Mouse (Mus musculus): ENCODE measurements around the gene Gps1. TPM values are rescaled to one million over a fixed set of nuclear protein-coding genes. Genes with fewer than 3 reads are reported as not detected.
A peak's percentile ranks its signal among the peaks of the same experiment; 100 is the strongest.

The Gps1 gene
- polyA plus RNA-seq, 1 experiment, result 27.0 TPM

- Histone ChIP-seq H3K27me3 (replicated peaks) (no peaks in the 10 kb centered on the region), H3K4me1 (peaks cover 86% of the 10 kb centered on the region), H3K4me3 (replicated peaks) (peak overlapping the region; percentile 99), H3K9me3 (no peaks in the 10 kb centered on the region), H3K36me3 (replicated peaks; ENCODE audit: low read length) (peaks cover 66% of the 10 kb centered on the region)
- TF ChIP-seq FLI1 (IDR thresholded peaks at IDR 0.05; ENCODE audit: low read length), result no peak
- TF ChIP-seq GATA1 (IDR thresholded peaks at IDR 0.05; ENCODE audit: borderline replicate concordance, low read length), result no peak
Observed at GRCm38 (mm10) chr11:120822321-120822720, 38.2 kb downstream of the Gps1 start.

GRCm38 (mm10) chr11:120822831-120823550 is 38.9 kb downstream of the Gps1 start:
- peaks cover 92% of the 10 kb centered on the region for H3K4me1 ChIP-seq
- TF ChIP-seq GATA1 (IDR thresholded peaks at IDR 0.05; ENCODE audit: borderline replicate concordance, low read length), result no peak
- no peak for TF ChIP-seq FLI1 (IDR thresholded peaks at IDR 0.05; ENCODE audit: low read length)
- no peaks in the 10 kb centered on the region for H3K27me3 ChIP-seq (replicated peaks)
- H3K36me3 ChIP-seq (replicated peaks; ENCODE audit: low read length), result peaks cover 59% of the 10 kb centered on the region
- H3K9me3 ChIP-seq, result no peaks in the 10 kb centered on the region
- H3K4me3 ChIP-seq (replicated peaks), result peak overlapping the region; percentile 99

- H3K4me1 ChIP-seq, result peaks cover 93% of the 10 kb centered on the region
- no peaks in the 10 kb centered on the region for H3K9me3 ChIP-seq
- no peak for TF ChIP-seq FLI1 (IDR thresholded peaks at IDR 0.05; ENCODE audit: low read length)
- TF ChIP-seq GATA1 (IDR thresholded peaks at IDR 0.05; ENCODE audit: borderline replicate concordance, low read length), result no peak
- H3K4me3 ChIP-seq (replicated peaks), result peak overlapping the region; percentile 99
- no peaks in the 10 kb centered on the region for H3K27me3 ChIP-seq (replicated peaks)
- peaks cover 53% of the 10 kb centered on the region for H3K36me3 ChIP-seq (replicated peaks; ENCODE audit: low read length)
Observed at GRCm38 (mm10) chr11:120823551-120823947, 39.5 kb downstream of the Gps1 start.

DNA sequence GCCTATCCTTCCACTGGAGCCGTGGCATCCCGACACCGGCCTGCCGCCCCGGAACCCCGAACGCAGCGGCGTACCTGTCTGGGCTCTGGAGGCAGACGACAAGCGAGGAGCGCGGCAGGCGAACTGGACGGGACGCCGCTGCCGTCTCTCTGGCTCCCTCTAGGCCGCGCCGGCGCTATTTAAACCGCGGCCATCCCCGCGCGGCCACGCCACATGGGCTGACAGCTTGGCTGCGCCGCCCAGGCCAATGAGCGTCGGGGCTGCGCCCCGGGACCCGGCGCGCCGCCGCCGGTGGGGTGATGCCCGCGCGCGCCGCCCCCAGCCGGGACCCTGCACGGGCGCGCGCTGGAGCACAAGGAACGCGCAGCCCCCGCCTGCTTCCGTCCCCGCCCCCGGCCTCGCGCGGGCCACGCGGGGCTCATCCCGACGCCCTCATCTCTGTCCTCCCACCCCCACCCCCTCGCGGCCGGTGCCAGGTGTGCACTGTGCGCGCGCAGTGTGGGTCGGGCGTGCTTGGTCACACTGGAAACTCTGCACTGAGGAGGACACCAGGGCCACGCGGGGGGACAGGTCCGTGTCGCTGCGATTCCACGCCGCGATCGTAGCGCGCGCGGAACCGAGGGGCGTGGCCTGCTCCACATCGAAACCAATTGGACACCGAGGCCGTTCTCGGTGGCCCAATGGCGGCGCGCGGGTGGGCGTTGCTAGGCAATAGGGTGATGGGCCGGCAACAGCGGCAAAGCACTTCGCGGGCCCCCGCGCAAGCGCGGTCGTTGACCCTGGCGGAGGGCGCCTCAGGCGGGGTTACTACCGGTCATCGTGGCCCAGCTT is 40.1 kb downstream of the Gps1 start, which contains the start of gene Fasn:
Gene Fasn (minus strand): TSS at position 592 of the 831 bp plus-strand sequence.
- H3K4me1 ChIP-seq, result peaks cover 93% of the 10 kb centered on the region
- peak within 1 kb of the TSS; percentile 99 for H3K4me3 ChIP-seq (replicated peaks)
- peaks cover 47% of the 10 kb centered on the region for H3K36me3 ChIP-seq (replicated peaks; ENCODE audit: low read length)
- H3K9me3 ChIP-seq, result no peaks in the 10 kb centered on the region
- H3K27me3 ChIP-seq (replicated peaks), result no peaks in the 10 kb centered on the region
- TF ChIP-seq GATA1 (IDR thresholded peaks at IDR 0.05; ENCODE audit: borderline replicate concordance, low read length) (no peak), FLI1 (IDR thresholded peaks at IDR 0.05; ENCODE audit: low read length) (no peak)

DNA sequence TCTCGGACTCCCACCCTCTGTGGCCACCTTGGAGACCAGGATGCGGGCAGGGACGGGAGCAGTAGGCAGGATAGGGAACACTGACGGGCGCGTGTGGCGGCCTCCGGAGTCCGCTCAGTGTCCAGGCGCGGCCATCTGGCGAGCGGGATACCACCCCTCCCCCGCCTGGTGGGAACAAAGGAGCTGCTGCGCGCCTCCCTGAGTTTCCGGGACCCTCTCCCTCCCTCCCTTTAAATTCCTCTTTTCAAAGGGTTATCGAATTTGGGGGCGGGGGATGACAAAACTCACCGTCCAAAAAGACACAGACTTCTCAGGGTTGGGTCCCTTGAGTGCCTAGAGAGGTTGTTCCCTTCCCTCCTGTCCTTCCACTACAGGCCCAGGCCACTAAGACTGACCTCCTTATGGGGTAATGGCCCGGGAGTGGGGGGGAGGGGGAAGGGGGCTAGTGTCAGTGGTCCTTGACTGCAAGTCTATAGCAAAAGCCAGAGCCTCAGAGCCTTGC is 40.8 kb downstream of the Gps1 start:
- Histone ChIP-seq H3K4me3 (replicated peaks) (peak overlapping the region; percentile 99), H3K9me3 (no peaks in the 10 kb centered on the region), H3K27me3 (replicated peaks) (peaks cover 3% of the 10 kb centered on the region), H3K4me1 (peaks cover 93% of the 10 kb centered on the region), H3K36me3 (replicated peaks; ENCODE audit: low read length) (peaks cover 43% of the 10 kb centered on the region)
- no peak for TF ChIP-seq GATA1 (IDR thresholded peaks at IDR 0.05; ENCODE audit: borderline replicate concordance, low read length)
- TF ChIP-seq FLI1 (IDR thresholded peaks at IDR 0.05; ENCODE audit: low read length), result no peak

DNA sequence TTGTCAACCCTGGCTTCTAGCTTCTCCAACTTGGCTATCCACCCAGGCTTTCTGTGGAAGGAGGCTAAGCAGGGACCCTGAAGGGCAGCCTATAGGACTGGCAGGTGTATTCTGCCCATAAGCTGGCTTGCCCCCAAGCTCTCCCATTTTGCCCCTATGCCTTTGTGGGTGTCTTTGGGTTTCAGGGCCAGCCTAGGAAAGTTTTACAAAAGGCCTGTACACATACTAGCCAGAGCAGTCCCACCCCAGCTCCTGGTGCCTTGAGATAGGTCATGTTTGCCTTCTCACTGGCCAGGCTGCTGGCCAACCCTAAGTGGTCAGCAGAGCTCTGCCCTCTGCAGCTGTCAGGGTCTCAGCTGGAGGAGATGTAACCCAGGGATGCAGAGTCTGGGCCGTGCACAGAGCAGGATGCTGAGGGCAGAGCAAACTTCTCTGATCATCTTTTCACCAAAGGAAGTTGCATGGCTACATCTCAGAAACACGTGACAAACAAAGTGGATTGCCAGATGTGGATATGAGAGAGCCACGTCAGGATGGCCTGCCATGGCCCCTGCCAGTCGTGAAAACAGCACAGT is 41.3 kb downstream of the Gps1 start:
- Histone ChIP-seq H3K27me3 (replicated peaks) (peaks cover 3% of the 10 kb centered on the region), H3K36me3 (replicated peaks; ENCODE audit: low read length) (peaks cover 38% of the 10 kb centered on the region), H3K4me3 (replicated peaks) (peak overlapping the region; percentile 99), H3K9me3 (no peaks in the 10 kb centered on the region), H3K4me1 (peaks cover 88% of the 10 kb centered on the region)
- no peak for TF ChIP-seq FLI1 (IDR thresholded peaks at IDR 0.05; ENCODE audit: low read length)
- no peak for TF ChIP-seq GATA1 (IDR thresholded peaks at IDR 0.05; ENCODE audit: borderline replicate concordance, low read length)

DNA sequence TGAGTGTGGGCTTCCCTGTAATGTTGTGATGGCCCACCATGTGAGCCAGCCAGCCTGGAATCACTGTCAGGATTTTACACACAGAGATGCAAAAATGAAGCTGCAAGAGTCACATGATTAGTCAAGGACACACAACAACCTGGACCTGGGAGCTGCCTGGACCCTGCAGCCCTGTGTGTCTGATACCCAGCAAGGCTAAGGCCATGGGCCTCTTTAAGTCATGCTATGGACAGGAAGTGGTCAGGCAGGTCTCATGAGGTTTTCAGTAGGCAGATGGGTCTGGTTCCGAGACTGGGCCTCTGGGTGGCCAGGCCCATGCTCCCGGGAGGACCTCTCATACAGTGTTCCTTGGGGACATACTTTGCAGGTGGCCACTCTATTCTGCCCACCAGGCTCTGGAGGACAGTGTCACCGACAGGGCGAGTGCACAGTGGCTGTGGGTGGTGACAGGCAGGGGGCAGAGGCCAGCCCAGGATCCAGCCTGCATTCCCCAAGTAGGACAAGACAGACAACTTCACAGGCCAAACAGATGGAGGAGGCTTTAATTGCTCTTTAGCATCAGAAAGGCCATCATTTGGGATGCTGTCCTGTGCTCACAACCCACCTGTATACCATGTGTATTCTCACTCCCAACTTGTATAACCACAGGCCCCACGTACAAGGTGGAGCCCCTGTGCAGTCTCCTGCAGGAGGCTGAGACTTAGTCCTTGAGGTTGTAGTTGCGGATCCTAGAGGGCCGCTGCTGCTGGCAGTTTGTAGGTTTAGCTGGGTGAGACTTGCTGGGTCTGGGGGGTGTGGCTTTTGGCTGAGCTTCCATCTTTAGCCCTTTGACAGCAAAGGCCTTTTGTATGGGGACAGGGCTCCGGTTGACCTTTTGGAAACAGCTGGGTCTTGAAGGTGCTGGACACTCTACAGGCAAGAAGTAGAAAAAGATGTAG is 42.2 kb downstream of the Gps1 start:
- Histone ChIP-seq H3K27me3 (replicated peaks) (peaks cover 11% of the 10 kb centered on the region), H3K4me1 (peaks cover 79% of the 10 kb centered on the region), H3K36me3 (replicated peaks; ENCODE audit: low read length) (peaks cover 33% of the 10 kb centered on the region), H3K9me3 (no peaks in the 10 kb centered on the region), H3K4me3 (replicated peaks) (peak overlapping the region; percentile 44)
- no peak for TF ChIP-seq GATA1 (IDR thresholded peaks at IDR 0.05; ENCODE audit: borderline replicate concordance, low read length)
- TF ChIP-seq FLI1 (IDR thresholded peaks at IDR 0.05; ENCODE audit: low read length), result no peak

GRCm38 (mm10) chr11:120828416-120828815 is 44.3 kb downstream of the Gps1 start:
- Histone ChIP-seq H3K4me3 (replicated peaks) (no peak overlapping the region), H3K4me1 (peaks cover 58% of the 10 kb centered on the region), H3K27me3 (replicated peaks) (peaks cover 12% of the 10 kb centered on the region), H3K9me3 (no peaks in the 10 kb centered on the region), H3K36me3 (replicated peaks; ENCODE audit: low read length) (peaks cover 18% of the 10 kb centered on the region)
- TF ChIP-seq GATA1 (IDR thresholded peaks at IDR 0.05; ENCODE audit: borderline replicate concordance, low read length), result no peak
- no peak for TF ChIP-seq FLI1 (IDR thresholded peaks at IDR 0.05; ENCODE audit: low read length)
